In genomic region chr10:86846926-86847467, GRCm38 (mm10) we compare ENCODE assay signal across 26 mouse cellular contexts.
A peak's percentile ranks its signal among the peaks of the same experiment; 100 is the strongest.
DNase-seq lines count a peak whose midpoint lies in the region; ATAC-seq and TF ChIP-seq lines count a peak whose summit lies in the region.
"Had no signal": no experiment of that assay in that cellular context is flagged by ENCODE, and none has a peak within 500 bp of the region (broad histone marks: within the 10 kb centered on the region; RNA-seq: fewer than 3 reads in every experiment).

No protein-coding gene starts in this region.

- no peaks in the 10 kb centered on the region for H3K4me1 ChIP-seq in hindbrain, postnatal 0 days (ENCODE audit: insufficient read depth, low read length)
- H3K4me1 ChIP-seq in hindbrain, embryonic 10.5 days (replicated peaks) = no peaks in the 10 kb centered on the region
- H3K4me1 ChIP-seq in liver, embryonic 14.5 days (replicated peaks; ENCODE audit: control insufficient read depth in 2 of 2, insufficient read depth in 2 of 2, low read length in 1 of 2) = peaks cover 0 to 5% of the 10 kb centered on the region in 2 experiments; a peak in 1 of 4 replicates
- H3K4me1 ChIP-seq in liver, embryonic 11.5 days (replicated peaks; ENCODE audit: control insufficient read depth, insufficient read depth, low read length) = no peaks in the 10 kb centered on the region
- H3K4me1 ChIP-seq: forebrain, embryonic 13.5 days; limb, embryonic 15.5 days; megakaryocyte, embryonic 14.5 days; stomach, embryonic 15.5 days had no signal

- H3K9ac ChIP-seq in hindbrain, postnatal 0 days (replicated peaks; ENCODE audit: low read length) = no peak overlapping the region
- no peak overlapping the region for H3K9ac ChIP-seq in liver, embryonic 14.5 days (replicated peaks)
- H3K9ac ChIP-seq in liver, embryonic 11.5 days (ENCODE audit: low read depth, low read length) = no peak overlapping the region
- H3K9ac ChIP-seq: forebrain, embryonic 13.5 days; hindbrain, embryonic 13.5 days; limb, embryonic 15.5 days; stomach, embryonic 15.5 days had no signal

- no peaks in the 10 kb centered on the region for H3K36me3 ChIP-seq in hindbrain, postnatal 0 days (ENCODE audit: insufficient read depth, low read length)
- H3K36me3 ChIP-seq in hindbrain, embryonic 10.5 days = no peaks in the 10 kb centered on the region
- no peaks in the 10 kb centered on the region for H3K36me3 ChIP-seq in liver, embryonic 14.5 days (replicated peaks; ENCODE audit: control insufficient read depth, insufficient read depth, low read depth)
- H3K36me3 ChIP-seq in liver, embryonic 11.5 days (ENCODE audit: control insufficient read depth, insufficient read depth, low read length) = no peaks in the 10 kb centered on the region
- H3K36me3 ChIP-seq: hindbrain, embryonic 13.5 days; limb, embryonic 15.5 days; stomach, embryonic 15.5 days had no signal

- DNase-seq in hindbrain, postnatal 0 days (ENCODE audit: low spot score) = no peak
- DNase-seq in hindbrain, embryonic 10.5 days (ENCODE audit: low spot score) = no peak
- DNase-seq in liver, embryonic 14.5 days (ENCODE audit: low read depth in 3 of 3, low spot score in 3 of 3) = peak in 2 of 3 experiments; percentile 7
- no peak for DNase-seq in liver, embryonic 11.5 days (ENCODE audit: low spot score)
- peak; percentile 36 to 57 for DNase-seq in kidney, postnatal 36 days
- DNase-seq in natural killer cell, adult 2 months (ENCODE audit: low spot score in 2 of 2) = peak; percentile 76 to 87
- no peak for DNase-seq in testis, postnatal 10 days (ENCODE audit: low spot score)
- DNase-seq in lung, postnatal 36 days = no peak
- DNase-seq: adrenal gland, postnatal 14 days; cerebellum, adult 8-10 months; cerebellum, postnatal 36 days; embryo, embryonic 11 days; gastrocnemius, postnatal 36 days; left cerebral cortex, postnatal 4 days; midbrain, embryonic 14.5 days; right cerebral cortex, adult 18-20 months; right cerebral cortex, postnatal 4 days; thymus, adult 2 months had no signal

- no peak overlapping the region for H3K4me3 ChIP-seq in hindbrain, postnatal 0 days (ENCODE audit: low read length)
- no peak overlapping the region for H3K4me3 ChIP-seq in hindbrain, embryonic 10.5 days
- no peak overlapping the region for H3K4me3 ChIP-seq in liver, embryonic 14.5 days (ENCODE audit: insufficient read depth in 1 of 2, low read depth in 2 of 2, low read length in 2 of 2)
- H3K4me3 ChIP-seq in liver, embryonic 11.5 days (ENCODE audit: low read depth, low read length) = no peak overlapping the region
- H3K4me3 ChIP-seq: forebrain, embryonic 13.5 days; hindbrain, embryonic 13.5 days; left cerebral cortex, adult 2 months; limb, embryonic 15.5 days; megakaryocyte, embryonic 14.5 days; myocyte; stomach, embryonic 15.5 days had no signal

- no peak overlapping the region for H3K27ac ChIP-seq in hindbrain, postnatal 0 days
- no peak overlapping the region for H3K27ac ChIP-seq in hindbrain, embryonic 10.5 days
- no peak overlapping the region for H3K27ac ChIP-seq in liver, embryonic 14.5 days
- H3K27ac ChIP-seq in liver, embryonic 11.5 days (ENCODE audit: low read depth, low read length) = no peak overlapping the region
- H3K27ac ChIP-seq: forebrain, embryonic 13.5 days; hindbrain, embryonic 13.5 days; left cerebral cortex, adult 2 months; limb, embryonic 15.5 days; stomach, embryonic 15.5 days had no signal

- 80% methylated on average over 9 of the region's 9 CpGs for WGBS in hindbrain, postnatal 0 days
- 83% methylated on average over 9 of the region's 9 CpGs for WGBS in hindbrain, embryonic 10.5 days
- 59% methylated on average over 9 of the region's 9 CpGs for WGBS in liver, embryonic 14.5 days (ENCODE audit: insufficient replicate concordance)
- WGBS in liver, embryonic 11.5 days = 75% methylated on average over 9 of the region's 9 CpGs

- H3K4me2 ChIP-seq in hindbrain, postnatal 0 days (ENCODE audit: low read depth, low read length) = no peak overlapping the region
- H3K4me2 ChIP-seq in liver, embryonic 14.5 days (ENCODE audit: low read depth) = no peak overlapping the region
- no peak overlapping the region for H3K4me2 ChIP-seq in liver, embryonic 11.5 days
- H3K4me2 ChIP-seq: forebrain, embryonic 13.5 days; hindbrain, embryonic 13.5 days; limb, embryonic 15.5 days; stomach, embryonic 15.5 days had no signal

- H3K27me3 ChIP-seq in hindbrain, postnatal 0 days (ENCODE audit: insufficient read depth, low read length) = no peaks in the 10 kb centered on the region
- peaks cover 6% of the 10 kb centered on the region for H3K27me3 ChIP-seq in hindbrain, embryonic 10.5 days (ENCODE audit: insufficient read depth, poor library complexity, severe bottlenecking)
- no peaks in the 10 kb centered on the region; the same call in 1 of the 2 replicates for H3K27me3 ChIP-seq in liver, embryonic 14.5 days (ENCODE audit: control insufficient read depth, insufficient read depth, low read length)
- H3K27me3 ChIP-seq in liver, embryonic 11.5 days (replicated peaks; ENCODE audit: control insufficient read depth, insufficient read depth, low read length) = 0 out of 2 replicates have a peak, but pooled peaks cover 1% of the 10 kb centered on the region
- H3K27me3 ChIP-seq: forebrain, embryonic 13.5 days; hindbrain, embryonic 13.5 days; stomach, embryonic 15.5 days had no signal

- no peak for TF ChIP-seq EP300 in liver, embryonic 14.5 days (IDR thresholded peaks at IDR 0.05; ENCODE audit: low read depth)

- TF ChIP-seq CTCF in hindbrain, postnatal 0 days (IDR thresholded peaks at IDR 0.05; ENCODE audit: low read depth) = no peak
- no peak for TF ChIP-seq CTCF in liver, embryonic 14.5 days (IDR thresholded peaks at IDR 0.05; ENCODE audit: low read depth)

- H3K9me3 ChIP-seq in hindbrain, postnatal 0 days (ENCODE audit: low read length) = no peaks in the 10 kb centered on the region
- H3K9me3 ChIP-seq in hindbrain, embryonic 10.5 days = no peaks in the 10 kb centered on the region
- H3K9me3 ChIP-seq in liver, embryonic 14.5 days (ENCODE audit: control insufficient read depth, low read length) = no peaks in the 10 kb centered on the region
- no peaks in the 10 kb centered on the region for H3K9me3 ChIP-seq in liver, embryonic 11.5 days (ENCODE audit: control insufficient read depth, low read length)
- H3K9me3 ChIP-seq: forebrain, embryonic 13.5 days; hindbrain, embryonic 13.5 days; limb, embryonic 15.5 days; megakaryocyte, embryonic 14.5 days; stomach, embryonic 15.5 days had no signal

- 0 out of 2 replicates have a peak, but pooled peaks have one; percentile 12 for ATAC-seq in hindbrain, postnatal 0 days
- ATAC-seq in liver, embryonic 14.5 days (ENCODE audit: insufficient read depth) = no peak
- no peak for ATAC-seq in liver, embryonic 11.5 days (replicated peaks; ENCODE audit: low FRiP score)
- ATAC-seq: forebrain, embryonic 13.5 days; lung, postnatal 0 days had no signal

Comparison
In these comparisons a context has a peak if more than half of its experiments do, and no peak if none do; other contexts are left out.
1. DNase-seq: peak in liver, embryonic 14.5 days (2 of 3), kidney, postnatal 36 days (2 of 2) and natural killer cell, adult 2 months (2 of 2); none in hindbrain, postnatal 0 days (single experiment), hindbrain, embryonic 10.5 days (single experiment), liver, embryonic 11.5 days (single experiment), testis, postnatal 10 days (single experiment) and lung, postnatal 36 days (single experiment).